Mouse (Mus musculus) intestine, embryonic 15.5 days (tissue): Measurements from ENCODE around the gene Tcf7l2. TPM values are rescaled to one million over a fixed set of nuclear protein-coding genes. Genes with fewer than 3 reads are reported as not detected.

Source experiments
- ATAC-seq: fragments of 200-750 bp; cut with Nextera tagmentation; 2 replicates; pipeline ENCODE4 v1.8.0; 2017; ENCODE audit warnings: moderate TSS enrichment, moderate library complexity
- H3K27ac ChIP-seq: fragments of 300-500 bp; sonication (generic); 2 replicates; pipeline ENCODE4 v1.5.1; 2015; ENCODE audit warnings: mild to moderate bottlenecking, inconsistent platforms
- H3K27me3 ChIP-seq: fragments of 300-500 bp; sonication (generic); replicated peaks from 2 replicates; pipeline ENCODE4 v1.6.1; 2015; ENCODE audit warnings: inconsistent platforms
- H3K36me3 ChIP-seq: fragments of 300-500 bp; sonication (generic); 2 replicates; pipeline ENCODE4 v1.6.1; 2015; ENCODE audit warnings: inconsistent platforms
- H3K4me1 ChIP-seq: fragments of 300-500 bp; sonication (generic); replicated peaks from 2 replicates; pipeline ENCODE4 v1.6.1; 2015; ENCODE audit warnings: inconsistent platforms
- H3K4me2 ChIP-seq: fragments of 300-500 bp; sonication (generic); replicated peaks from 2 replicates; pipeline ENCODE4 v1.6.1; 2015; ENCODE audit warnings: mild to moderate bottlenecking, inconsistent platforms
- H3K4me3 ChIP-seq: fragments of 300-500 bp; sonication (generic); replicated peaks from 2 replicates; pipeline ENCODE4 v1.5.1; 2015; ENCODE audit warnings: inconsistent platforms
- H3K9ac ChIP-seq: fragments of 300-500 bp; sonication (generic); 2 replicates; pipeline ENCODE4 v1.6.1; 2015; ENCODE audit warnings: inconsistent platforms
- H3K9me3 ChIP-seq: fragments of 300-500 bp; sonication (generic); 2 replicates; pipeline ENCODE4 v1.6.1; 2016; ENCODE audit warnings: inconsistent platforms
- WGBS: fragments of 180-500 bp; shearing (Covaris S2); methylation state at CpG from one replicate; pipeline ENCODE4 v1.1.7; 2015; 5-methylcytosine and 5-hydroxymethylcytosine counted together
- polyA plus RNA-seq: library from polyadenylated mRNA; unstranded; fragments of >200 nt; fragmentation: Nextera tagmentation; extraction: Ambion mirVana; gene quantifications from 2 replicates; pipeline ENCODE4 v1.2.1, GENCODE M21; 2015

The Tcf7l2 gene
- polyA plus RNA-seq, 1 experiment from 2014 or later = 78.9 TPM

DNA sequence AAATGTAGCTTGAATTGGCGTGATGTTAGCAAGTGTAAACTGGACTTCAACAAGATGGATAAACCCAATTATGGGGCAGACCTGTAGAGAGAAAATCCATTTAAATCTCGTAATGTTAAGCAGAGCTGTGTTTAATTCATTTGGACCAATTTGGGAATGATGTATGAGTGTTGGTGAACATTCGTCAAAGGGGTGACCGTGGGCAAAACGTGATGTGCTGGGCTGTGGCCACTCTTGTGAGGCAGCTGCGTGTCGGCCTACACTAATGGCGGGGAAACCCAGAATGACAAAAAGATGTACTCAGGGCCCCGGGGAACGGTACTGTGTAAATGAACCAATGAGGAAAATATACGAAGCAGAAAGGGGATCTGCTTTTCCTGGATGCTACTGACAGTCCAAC lies 24.2 kb downstream of the Tcf7l2 start:
- Histone ChIP-seq H3K27me3 (no peaks in the 10 kb centered on the region), H3K36me3 (0 out of 2 replicates have a peak, but pooled peaks cover 3% of the 10 kb centered on the region), H3K4me2 (no peak overlapping the region), H3K4me1 (peaks cover 37% of the 10 kb centered on the region), H3K9ac (no peak overlapping the region), H3K4me3 (no peak overlapping the region), H3K9me3 (no peaks in the 10 kb centered on the region), H3K27ac (no peak overlapping the region)
- ATAC-seq = no peak
- 54% methylated on average over 11 of the region's 11 CpGs for WGBS

DNA sequence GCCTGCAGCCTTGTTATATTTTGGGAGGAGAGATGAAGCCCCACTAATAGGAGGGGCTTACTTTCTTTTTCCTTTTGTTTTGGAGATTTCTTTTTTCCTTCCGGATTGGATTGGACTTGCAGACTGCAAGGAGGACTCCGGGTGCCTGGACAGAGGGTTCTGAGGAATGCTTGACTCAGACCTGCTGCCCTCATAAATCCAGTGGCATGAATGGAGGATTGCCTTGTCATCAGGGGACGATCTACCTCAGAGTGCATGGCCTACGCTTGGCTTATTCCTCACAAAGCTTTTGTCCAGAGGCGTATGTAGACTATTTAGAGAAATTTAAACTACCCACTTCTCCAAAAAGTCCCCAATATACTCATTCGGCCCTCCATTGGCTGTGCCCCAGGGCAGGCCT lies 25.5 kb downstream of the Tcf7l2 start:
- Histone ChIP-seq H3K27me3 (no peaks in the 10 kb centered on the region), H3K36me3 (0 out of 2 replicates have a peak, but pooled peaks cover 3% of the 10 kb centered on the region), H3K27ac (peak overlapping the region; percentile 51; the same call in 1 of the 2 replicates), H3K4me1 (peaks cover 37% of the 10 kb centered on the region), H3K4me3 (no peak overlapping the region), H3K9me3 (no peaks in the 10 kb centered on the region), H3K9ac (no peak overlapping the region), H3K4me2 (no peak overlapping the region)
- WGBS = 65% methylated on average over 6 of the region's 6 CpGs
- ATAC-seq = no peak

DNA sequence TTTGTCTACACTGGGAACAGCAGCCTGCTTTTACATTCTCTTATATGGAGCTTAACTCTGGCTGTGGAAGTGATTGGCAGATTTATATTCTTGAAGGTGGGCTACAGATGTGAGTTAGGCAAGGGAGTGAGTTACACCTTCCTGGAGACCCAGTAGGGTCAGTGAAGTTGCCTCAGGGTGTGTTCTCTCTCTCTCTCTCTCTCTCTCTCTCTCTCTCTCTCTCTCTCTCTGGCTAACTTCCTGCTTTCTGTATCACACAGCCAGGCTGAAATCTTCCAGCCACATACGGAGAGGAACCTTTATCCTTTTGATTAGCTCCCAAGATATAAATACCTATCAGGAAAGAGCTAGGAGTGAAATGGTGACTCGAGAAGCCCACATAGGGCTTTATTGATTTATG lies 26.0 kb downstream of the Tcf7l2 start:
- Histone ChIP-seq H3K9ac (no peak overlapping the region), H3K27ac (peak overlapping the region; percentile 51; the same call in 1 of the 2 replicates), H3K36me3 (0 out of 2 replicates have a peak, but pooled peaks cover 3% of the 10 kb centered on the region), H3K9me3 (no peaks in the 10 kb centered on the region), H3K27me3 (no peaks in the 10 kb centered on the region), H3K4me1 (peaks cover 37% of the 10 kb centered on the region), H3K4me3 (no peak overlapping the region), H3K4me2 (no peak overlapping the region)
- WGBS = 16% methylated on average over 2 of the region's 2 CpGs
- ATAC-seq = peak; percentile 50; the same call in 1 of the 2 replicates

DNA sequence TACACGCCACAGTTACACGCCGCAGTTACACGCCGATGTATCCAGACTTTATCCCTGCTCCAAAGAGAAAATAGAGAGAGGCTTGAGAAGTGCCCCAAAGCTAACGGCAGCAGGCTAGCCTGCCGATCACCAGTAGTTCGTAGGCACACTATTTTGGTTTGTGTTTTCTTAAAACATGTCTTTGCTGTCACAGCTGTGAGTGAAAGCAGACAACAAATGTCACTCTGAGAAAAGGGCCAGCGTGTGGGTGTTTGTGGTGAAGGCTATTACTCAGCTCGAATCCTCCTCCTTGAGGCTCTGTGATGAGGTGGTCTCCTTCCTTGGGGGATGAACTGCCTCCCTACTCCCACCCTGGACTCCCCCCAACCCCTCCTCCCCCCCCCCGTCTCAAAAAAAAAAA lies 26.6 kb downstream of the Tcf7l2 start:
- 46% methylated on average over 11 of the region's 11 CpGs for WGBS
- peaks cover 37% of the 10 kb centered on the region for H3K4me1 ChIP-seq
- no peaks in the 10 kb centered on the region for H3K9me3 ChIP-seq
- H3K36me3 ChIP-seq = 0 out of 2 replicates have a peak, but pooled peaks cover 3% of the 10 kb centered on the region
- H3K4me2 ChIP-seq = no peak overlapping the region
- H3K27ac ChIP-seq = no peak overlapping the region; the same call in 1 of the 2 replicates
- H3K27me3 ChIP-seq = no peaks in the 10 kb centered on the region
- no peak overlapping the region for H3K9ac ChIP-seq
- no peak for ATAC-seq
- no peak overlapping the region for H3K4me3 ChIP-seq

DNA sequence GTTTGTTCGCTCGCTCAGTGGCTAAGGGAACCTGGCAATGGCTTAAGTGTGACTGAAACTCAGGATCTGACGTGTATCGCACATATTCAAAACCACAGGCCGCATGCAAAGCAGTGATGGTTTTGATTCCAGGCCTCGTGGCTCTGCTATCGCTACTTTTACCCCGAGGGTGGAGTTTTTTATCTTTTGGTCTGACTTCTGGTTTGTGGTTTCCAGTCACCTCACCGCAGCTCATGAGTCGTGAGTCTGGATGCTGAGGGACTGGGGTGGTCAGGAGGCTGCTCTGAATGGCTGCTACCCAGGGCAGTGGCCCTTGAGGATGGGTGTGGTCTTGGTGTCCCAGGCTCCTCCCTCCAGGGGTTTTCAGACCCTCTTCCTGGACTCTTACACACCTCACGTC lies 27.3 kb downstream of the Tcf7l2 start:
- no peaks in the 10 kb centered on the region for H3K27me3 ChIP-seq
- H3K36me3 ChIP-seq = no peaks in the 10 kb centered on the region
- H3K9ac ChIP-seq = no peak overlapping the region
- H3K4me3 ChIP-seq = no peak overlapping the region
- ATAC-seq = peak; percentile 26; the same call in 1 of the 2 replicates
- H3K9me3 ChIP-seq = no peaks in the 10 kb centered on the region
- H3K4me1 ChIP-seq = peaks cover 35% of the 10 kb centered on the region
- no peak overlapping the region for H3K4me2 ChIP-seq
- no peak overlapping the region for H3K27ac ChIP-seq
- 68% methylated on average over 11 of the region's 11 CpGs for WGBS

DNA sequence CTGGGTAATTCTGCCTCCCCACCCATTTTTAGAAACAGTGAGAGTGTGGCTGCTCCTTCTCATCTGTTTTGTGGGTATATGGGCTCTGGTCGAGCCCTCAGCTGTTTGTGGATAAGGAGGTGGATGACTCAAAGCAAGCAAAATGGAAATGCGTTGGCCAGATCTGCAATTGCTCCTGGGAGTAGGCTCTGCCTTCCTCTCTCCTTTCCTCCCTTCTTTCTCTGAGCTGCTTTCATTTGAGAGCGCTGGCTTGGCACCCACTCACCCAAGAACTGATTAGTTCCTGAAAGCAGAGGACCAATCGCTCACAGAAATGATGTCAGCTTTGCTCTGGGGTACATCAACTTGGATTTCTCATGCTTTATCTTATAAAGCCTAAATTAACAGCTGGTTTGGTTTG lies 32.7 kb downstream of the Tcf7l2 start:
- peaks cover 25% of the 10 kb centered on the region for H3K4me1 ChIP-seq
- no peak overlapping the region for H3K9ac ChIP-seq
- H3K9me3 ChIP-seq = no peaks in the 10 kb centered on the region
- no peak for ATAC-seq
- no peak overlapping the region for H3K4me2 ChIP-seq
- no peak overlapping the region for H3K4me3 ChIP-seq
- H3K36me3 ChIP-seq = no peaks in the 10 kb centered on the region
- WGBS = 49% methylated on average over 4 of the region's 4 CpGs
- H3K27ac ChIP-seq = no peak overlapping the region
- H3K27me3 ChIP-seq = no peaks in the 10 kb centered on the region

DNA sequence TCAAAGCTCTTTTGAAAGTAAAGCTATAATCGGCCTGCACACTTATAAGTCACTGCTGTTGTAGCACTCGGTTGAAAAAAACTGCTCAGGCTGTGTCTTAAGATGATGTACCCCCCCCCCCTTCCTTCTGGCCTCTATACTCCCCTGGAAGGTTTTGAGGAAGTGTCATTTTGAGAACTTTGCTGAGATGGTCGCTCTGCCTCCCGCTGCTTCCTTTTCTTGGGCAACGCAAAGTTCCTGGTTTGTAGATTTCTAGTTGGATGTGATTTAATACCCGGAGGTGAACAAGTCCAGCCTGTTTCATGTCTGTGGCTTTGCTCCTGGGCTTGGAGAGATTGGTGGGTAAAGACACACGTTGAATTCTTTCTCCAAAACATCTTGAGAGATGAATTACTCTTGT lies 33.2 kb downstream of the Tcf7l2 start:
- Histone ChIP-seq H3K4me3 (no peak overlapping the region), H3K27ac (0 out of 2 replicates have a peak overlapping the region, but pooled peaks have one; percentile 4), H3K36me3 (no peaks in the 10 kb centered on the region), H3K4me2 (no peak overlapping the region), H3K9me3 (no peaks in the 10 kb centered on the region), H3K27me3 (no peaks in the 10 kb centered on the region), H3K9ac (no peak overlapping the region), H3K4me1 (peaks cover 25% of the 10 kb centered on the region)
- 58% methylated on average over 7 of the region's 7 CpGs for WGBS
- ATAC-seq = no peak

DNA sequence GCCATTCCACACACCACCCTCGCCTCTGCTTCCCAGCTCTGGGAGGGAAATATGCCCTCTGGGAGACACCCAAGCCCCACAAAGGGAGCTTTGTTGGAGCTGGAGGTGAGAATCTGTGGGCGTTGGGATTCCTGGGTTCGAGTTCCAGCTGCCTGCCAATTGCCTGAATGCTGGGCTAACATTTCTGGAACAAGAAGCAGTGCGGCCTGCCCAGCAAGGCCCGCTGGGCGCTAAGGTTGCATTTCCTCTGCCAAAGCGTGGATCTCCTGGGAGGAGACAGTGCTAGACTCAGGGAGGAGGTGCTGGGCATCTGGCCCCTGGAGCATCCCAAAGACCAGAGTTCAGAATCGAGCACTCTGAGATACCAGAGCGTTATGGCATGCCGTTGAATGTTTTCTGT lies 38.3 kb downstream of the Tcf7l2 start:
- H3K36me3 ChIP-seq = no peaks in the 10 kb centered on the region
- no peak overlapping the region for H3K27ac ChIP-seq
- no peak overlapping the region for H3K4me3 ChIP-seq
- H3K27me3 ChIP-seq = no peaks in the 10 kb centered on the region
- H3K9me3 ChIP-seq = no peaks in the 10 kb centered on the region
- no peak overlapping the region for H3K4me2 ChIP-seq
- ATAC-seq = no peak
- WGBS = 72% methylated on average over 10 of the region's 10 CpGs
- H3K9ac ChIP-seq = no peak overlapping the region
- H3K4me1 ChIP-seq = peaks cover 18% of the 10 kb centered on the region

DNA sequence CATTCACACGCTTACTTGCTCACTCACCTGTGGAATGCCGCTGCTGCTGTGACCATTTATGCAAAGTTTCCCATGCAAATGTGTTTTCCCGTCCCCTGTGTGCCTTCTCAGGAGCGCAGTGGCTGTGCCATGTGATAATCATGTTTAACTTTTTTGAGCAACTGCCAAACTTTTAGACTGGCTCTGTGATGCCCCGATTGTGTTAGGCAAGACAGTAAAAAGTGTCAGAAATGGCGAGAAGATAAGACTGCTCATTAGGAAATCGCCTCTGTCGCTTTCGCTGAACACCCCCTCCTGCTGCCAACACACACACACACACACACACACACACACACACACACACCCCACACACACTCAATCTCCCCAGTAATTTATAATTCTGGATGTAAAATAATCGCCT lies 39.5 kb downstream of the Tcf7l2 start:
- peaks cover 16% of the 10 kb centered on the region for H3K4me1 ChIP-seq
- no peaks in the 10 kb centered on the region for H3K27me3 ChIP-seq
- no peak overlapping the region for H3K27ac ChIP-seq
- ATAC-seq = no peak
- H3K9me3 ChIP-seq = no peaks in the 10 kb centered on the region
- 76% methylated on average over 10 of the region's 10 CpGs for WGBS
- H3K36me3 ChIP-seq = no peaks in the 10 kb centered on the region
- no peak overlapping the region for H3K4me3 ChIP-seq
- no peak overlapping the region for H3K4me2 ChIP-seq
- no peak overlapping the region for H3K9ac ChIP-seq

DNA sequence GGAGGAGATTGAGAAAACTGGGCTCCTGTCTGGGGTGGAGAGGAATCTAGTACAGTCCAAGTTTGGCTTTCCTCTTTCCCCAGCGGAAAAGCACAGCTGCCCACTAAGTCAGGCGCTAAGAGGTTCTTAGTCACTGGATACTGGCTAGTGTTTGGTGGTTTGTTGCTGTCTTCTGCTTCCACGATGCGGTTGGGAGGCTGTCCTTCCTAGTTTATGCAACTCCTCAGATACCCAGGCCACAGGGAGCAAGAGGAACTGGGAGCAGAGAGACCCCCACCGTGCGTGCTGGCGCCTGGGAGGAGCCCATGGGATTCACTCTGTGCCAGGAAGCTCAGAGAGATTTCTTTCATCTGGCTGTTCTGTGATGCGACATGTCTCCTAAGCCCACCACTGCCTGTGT lies 40.1 kb downstream of the Tcf7l2 start:
- Histone ChIP-seq H3K9me3 (no peaks in the 10 kb centered on the region), H3K4me3 (no peak overlapping the region), H3K4me1 (peaks cover 16% of the 10 kb centered on the region), H3K36me3 (no peaks in the 10 kb centered on the region), H3K27me3 (no peaks in the 10 kb centered on the region), H3K27ac (no peak overlapping the region), H3K9ac (no peak overlapping the region), H3K4me2 (no peak overlapping the region)
- 65% methylated on average over 8 of the region's 8 CpGs for WGBS
- no peak for ATAC-seq

DNA sequence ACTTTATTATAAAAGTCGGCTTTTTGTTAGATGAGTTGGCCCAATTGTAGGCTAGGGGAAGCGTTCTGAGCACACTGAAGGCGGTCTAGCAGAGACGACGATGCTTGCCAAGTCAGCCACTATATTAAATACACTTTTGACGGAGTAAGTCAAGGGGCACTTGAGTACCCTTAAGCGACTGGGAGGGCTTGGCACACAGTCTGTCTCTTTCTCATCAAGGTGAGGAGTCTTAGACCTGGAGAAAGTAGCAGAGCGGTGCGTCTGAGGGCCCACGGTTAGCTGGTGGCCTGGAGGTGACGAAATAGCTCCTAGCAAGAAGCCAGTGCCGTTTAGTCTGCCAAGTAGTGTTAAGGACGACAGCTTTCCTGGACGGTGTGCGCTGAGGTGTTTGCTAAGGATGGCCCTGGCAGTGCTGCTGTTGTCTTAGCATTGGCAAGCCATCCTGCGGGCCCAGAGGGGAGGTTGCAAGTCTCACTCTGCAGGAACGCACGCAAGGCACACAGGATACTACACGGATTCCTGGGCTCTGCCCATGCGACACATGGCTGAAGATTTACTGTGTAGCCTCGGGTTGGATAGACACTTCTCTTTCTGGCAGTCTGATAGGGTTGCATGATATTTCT lies 43.3 kb downstream of the Tcf7l2 start:
- Histone ChIP-seq H3K9me3 (no peaks in the 10 kb centered on the region), H3K4me2 (no peak overlapping the region), H3K4me3 (no peak overlapping the region), H3K4me1 (0 out of 2 replicates have a peak, but pooled peaks cover 6% of the 10 kb centered on the region), H3K27ac (no peak overlapping the region), H3K36me3 (no peaks in the 10 kb centered on the region), H3K27me3 (no peaks in the 10 kb centered on the region), H3K9ac (no peak overlapping the region)
- ATAC-seq = no peak
- 83% methylated on average over 21 of the region's 21 CpGs for WGBS

DNA sequence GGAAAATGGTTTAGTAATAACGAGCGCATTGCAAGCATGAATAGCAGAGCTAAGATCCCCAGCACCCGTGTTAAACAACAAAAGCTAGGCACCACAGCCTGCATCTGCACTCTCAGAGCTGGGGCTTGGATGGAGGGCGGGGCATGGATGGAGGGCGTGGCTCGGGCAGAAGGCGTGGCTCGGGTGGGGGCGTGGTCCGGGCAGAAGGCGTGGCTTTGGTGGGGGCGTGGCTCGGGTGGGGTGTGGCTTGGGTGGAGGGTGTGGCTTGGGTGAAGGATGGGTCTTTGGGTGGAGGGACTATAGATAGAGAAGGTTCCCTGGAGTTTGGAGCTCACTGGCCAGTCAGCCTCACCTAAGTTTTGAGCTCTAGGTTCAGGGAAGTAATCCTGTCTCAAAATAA lies 45.8 kb downstream of the Tcf7l2 start:
- no peaks in the 10 kb centered on the region for H3K27me3 ChIP-seq
- no peaks in the 10 kb centered on the region for H3K36me3 ChIP-seq
- H3K9ac ChIP-seq = no peak overlapping the region
- no peaks in the 10 kb centered on the region for H3K9me3 ChIP-seq
- 76% methylated on average over 13 of the region's 13 CpGs for WGBS
- H3K4me3 ChIP-seq = no peak overlapping the region
- peaks cover 15% of the 10 kb centered on the region for H3K4me1 ChIP-seq
- no peak for ATAC-seq
- no peak overlapping the region for H3K27ac ChIP-seq
- no peak overlapping the region for H3K4me2 ChIP-seq

DNA sequence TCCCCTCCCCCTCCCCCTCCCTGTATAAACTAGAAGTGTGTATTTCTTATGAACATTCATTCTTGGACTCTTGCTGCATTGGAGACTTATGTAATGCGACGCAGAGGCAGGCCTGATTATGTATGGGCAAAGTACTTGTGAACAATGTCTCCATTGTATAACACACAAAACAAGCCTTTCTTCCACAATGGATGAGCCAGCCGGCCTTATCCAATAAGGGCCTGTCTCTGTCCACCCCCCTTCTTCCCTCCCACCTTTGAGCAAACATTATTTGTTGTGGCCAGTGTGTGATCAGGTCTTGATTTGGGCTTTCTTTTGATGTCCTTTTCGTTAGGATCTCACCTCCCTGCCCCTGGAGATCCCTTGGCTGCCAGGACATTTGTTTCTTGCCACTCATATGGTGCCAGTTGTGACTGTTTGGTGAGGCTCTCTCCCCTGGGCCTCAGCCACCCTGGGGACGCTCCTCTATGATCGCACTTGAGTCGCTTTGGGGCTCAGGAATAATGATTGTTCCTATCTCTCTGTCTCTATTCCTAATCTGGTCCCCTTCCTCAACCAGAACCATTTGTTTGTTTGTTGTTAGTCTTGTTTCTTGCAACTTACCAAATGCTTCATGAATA lies 46.8 kb downstream of the Tcf7l2 start:
- H3K27ac ChIP-seq = no peak overlapping the region

More for the DNA sequence above, 46.8 kb downstream of the Tcf7l2 start:
- no peaks in the 10 kb centered on the region for H3K27me3 ChIP-seq
- H3K36me3 ChIP-seq = no peaks in the 10 kb centered on the region
- 51% methylated on average over 7 of the region's 7 CpGs for WGBS
- peaks cover 15% of the 10 kb centered on the region for H3K4me1 ChIP-seq
- no peaks in the 10 kb centered on the region for H3K9me3 ChIP-seq
- no peak overlapping the region for H3K9ac ChIP-seq
- H3K4me3 ChIP-seq = no peak overlapping the region
- peak; percentile 39 for ATAC-seq
- H3K4me2 ChIP-seq = no peak overlapping the region
